ENCODE assay signal across 8 mouse cellular contexts in the genomic region with DNA sequence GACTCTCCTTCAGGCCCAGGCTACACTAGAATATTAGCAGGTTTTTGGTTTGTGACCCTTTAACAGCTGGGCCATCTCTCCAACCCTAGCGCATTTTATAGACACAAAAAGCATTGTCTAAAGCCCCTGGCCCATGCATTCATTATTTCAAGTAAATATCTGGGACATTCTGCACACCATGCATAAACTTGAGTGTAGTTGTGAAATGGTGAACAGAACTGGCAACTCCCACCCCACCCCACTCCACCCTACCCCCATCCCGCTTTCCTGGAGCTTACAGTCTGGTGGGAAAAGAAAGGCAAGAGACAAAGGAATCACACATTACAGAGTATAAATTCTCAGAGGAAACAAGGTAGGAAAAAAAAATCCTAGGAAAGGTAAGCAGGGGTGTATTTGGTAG. TPM values are rescaled to one million over a fixed set of nuclear protein-coding genes. Genes with fewer than 3 reads are reported as not detected.
DNase-seq lines count a peak whose midpoint lies in the region; ATAC-seq lines count a peak whose summit lies in the region.

TSS of gene H2afy (minus strand) at position 162 of the 400 bp plus-strand sequence.

- 85% methylated on average over 2 of the region's 2 CpGs for WGBS in lung, embryonic 15.5 days
- 82% methylated on average over 2 of the region's 2 CpGs for WGBS in embryonic facial prominence, embryonic 12.5 days
- 94% methylated on average over 2 of the region's 2 CpGs for WGBS in heart, embryonic 12.5 days

- no peaks in the 10 kb centered on the region for H3K9me3 ChIP-seq in lung, embryonic 15.5 days
- H3K9me3 ChIP-seq in embryonic facial prominence, embryonic 12.5 days = no peaks in the 10 kb centered on the region
- no peaks in the 10 kb centered on the region for H3K9me3 ChIP-seq in heart, embryonic 12.5 days (replicated peaks)

- peak within 1 kb of the TSS; percentile 87 for H3K27ac ChIP-seq in lung, embryonic 15.5 days
- peak within 1 kb of the TSS; percentile 89 for H3K27ac ChIP-seq in embryonic facial prominence, embryonic 12.5 days
- peak within 1 kb of the TSS; percentile 78 for H3K27ac ChIP-seq in heart, embryonic 12.5 days (ENCODE audit: poor library complexity, severe bottlenecking)

- H3K36me3 ChIP-seq in lung, embryonic 15.5 days = no peaks in the 10 kb centered on the region
- H3K36me3 ChIP-seq in embryonic facial prominence, embryonic 12.5 days = peaks cover 8% of the 10 kb centered on the region; the same call in 1 of the 2 replicates
- H3K36me3 ChIP-seq in heart, embryonic 12.5 days = no peaks in the 10 kb centered on the region; the same call in 1 of the 2 replicates

- peak within 1 kb of the TSS; percentile 99 for H3K9ac ChIP-seq in lung, embryonic 15.5 days
- H3K9ac ChIP-seq in embryonic facial prominence, embryonic 12.5 days = peak within 1 kb of the TSS; percentile 99
- peak within 1 kb of the TSS; percentile 98 for H3K9ac ChIP-seq in heart, embryonic 12.5 days

- no peaks in the 10 kb centered on the region for H3K27me3 ChIP-seq in lung, embryonic 15.5 days
- no peaks in the 10 kb centered on the region for H3K27me3 ChIP-seq in embryonic facial prominence, embryonic 12.5 days
- H3K27me3 ChIP-seq in heart, embryonic 12.5 days (replicated peaks) = no peaks in the 10 kb centered on the region

- H3K4me3 ChIP-seq in lung, embryonic 15.5 days = peak within 1 kb of the TSS; percentile 98
- H3K4me3 ChIP-seq in embryonic facial prominence, embryonic 12.5 days = peak within 1 kb of the TSS; percentile 99
- peak within 1 kb of the TSS; percentile 77 for H3K4me3 ChIP-seq in heart, embryonic 12.5 days

- no peak for ATAC-seq in lung, embryonic 15.5 days (ENCODE audit: borderline replicate concordance, extremely low read depth, low FRiP score, low TSS enrichment)
- ATAC-seq in embryonic facial prominence, embryonic 12.5 days (ENCODE audit: insufficient number of reproducible peaks, insufficient read depth, low FRiP score, low TSS enrichment) = no peak
- ATAC-seq in heart, embryonic 12.5 days (ENCODE audit: insufficient number of reproducible peaks, low FRiP score) = no peak
- ATAC-seq in monocyte, adult 5-6 weeks (replicated peaks; ENCODE audit: insufficient number of reproducible peaks, low FRiP score, low TSS enrichment, poor library complexity, severe bottlenecking) = no peak

- peaks cover 31% of the 10 kb centered on the region for H3K4me1 ChIP-seq in lung, embryonic 15.5 days
- peaks cover 31% of the 10 kb centered on the region for H3K4me1 ChIP-seq in embryonic facial prominence, embryonic 12.5 days
- peaks cover 43% of the 10 kb centered on the region for H3K4me1 ChIP-seq in heart, embryonic 12.5 days (replicated peaks)

- peak within 1 kb of the TSS; percentile 83 for H3K4me2 ChIP-seq in lung, embryonic 15.5 days
- peak within 1 kb of the TSS; percentile 74 for H3K4me2 ChIP-seq in embryonic facial prominence, embryonic 12.5 days (replicated peaks)
- peak within 1 kb of the TSS; percentile 96 for H3K4me2 ChIP-seq in heart, embryonic 12.5 days

- intact Hi-C loops in left cerebral cortex, postnatal 10 days (cut with DNase I) = no loop called here

- DNase-seq in lung, adult 18-20 months = no peak
- no peak for DNase-seq in left cerebral cortex, postnatal 10 days (ENCODE audit: extremely low spot score in 1 of 2, low spot score in 2 of 2)
- DNase-seq in cerebellum, postnatal 4 days (ENCODE audit: low spot score in 2 of 2) = no peak
- no peak for DNase-seq in lung, postnatal 10 days

RNA-seq across cellular contexts. Expression of gene H2afy, which starts in this region (rescaled TPM):
- polyA plus RNA-seq in lung, embryonic 15.5 days (2015; fragmentation: Nextera tagmentation; extraction: Ambion mirVana) = 317 and 326 TPM in 2 replicates
- polyA plus RNA-seq in embryonic facial prominence, embryonic 12.5 days (2016; fragmentation: Nextera tagmentation; extraction: Ambion mirVana) = 537 and 538 TPM in 2 replicates
- 141 and 152 TPM in 2 replicates for polyA plus RNA-seq in heart, embryonic 12.5 days (2016; fragmentation: Nextera tagmentation; extraction: Ambion mirVana)
- 10 to 100 TPM; 86.3 to 92.1 TPM for total RNA-seq in left cerebral cortex, postnatal 10 days (2021)
- 218 to 284 TPM (median 219 TPM) in 3 replicates for total RNA-seq in monocyte, adult 5-6 weeks (2017)
